Mouse (Mus musculus): Measurements from ENCODE around the gene Atg16l2. TPM values are rescaled to one million over a fixed set of nuclear protein-coding genes. Genes with fewer than 3 reads are reported as not detected.

Atg16l2 gene
- polyA plus RNA-seq, 1 experiment from 2014 or later, result 13.7 TPM

DNA sequence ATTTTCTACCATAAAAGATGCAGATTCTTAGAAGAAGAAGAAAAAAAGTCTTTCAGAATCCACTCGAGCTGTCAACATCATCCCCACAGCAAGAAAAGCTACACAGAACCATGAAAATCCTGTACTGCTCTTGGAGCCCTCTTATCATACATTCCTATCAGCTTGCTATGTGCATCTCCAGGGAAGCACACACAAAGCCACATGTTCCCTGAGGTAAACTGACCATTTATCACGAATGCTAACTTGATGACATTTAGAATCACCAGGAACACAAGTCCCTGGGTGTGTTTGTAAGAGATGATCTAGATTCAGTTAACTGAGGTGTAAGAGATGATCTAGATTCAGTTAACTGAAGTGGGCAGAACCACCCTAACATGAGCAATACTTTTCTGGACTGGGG, 4.8 kb upstream of the Atg16l2 start:
- Histone ChIP-seq H3K27me3 (ENCODE audit: control insufficient read depth, insufficient read depth, low read length) (no peaks in the 10 kb centered on the region), H3K36me3 (ENCODE audit: control insufficient read depth, insufficient read depth, low read length) (no peaks in the 10 kb centered on the region), H3K4me2 (no peak overlapping the region), H3K27ac (ENCODE audit: low read depth, low read length) (no peak overlapping the region), H3K4me1 (ENCODE audit: control insufficient read depth, insufficient read depth, low read length) (no peaks in the 10 kb centered on the region), H3K9me3 (replicated peaks; ENCODE audit: control insufficient read depth, low read length) (no peaks in the 10 kb centered on the region), H3K4me3 (ENCODE audit: low read depth, low read length) (no peak overlapping the region), H3K9ac (ENCODE audit: low read depth, low read length) (no peak overlapping the region)
- WGBS (ENCODE audit: insufficient replicate concordance), result 26% methylated on average over 2 of the region's 2 CpGs
- ATAC-seq (replicated peaks; ENCODE audit: insufficient number of reproducible peaks, low FRiP score, low TSS enrichment), result no peak

DNA sequence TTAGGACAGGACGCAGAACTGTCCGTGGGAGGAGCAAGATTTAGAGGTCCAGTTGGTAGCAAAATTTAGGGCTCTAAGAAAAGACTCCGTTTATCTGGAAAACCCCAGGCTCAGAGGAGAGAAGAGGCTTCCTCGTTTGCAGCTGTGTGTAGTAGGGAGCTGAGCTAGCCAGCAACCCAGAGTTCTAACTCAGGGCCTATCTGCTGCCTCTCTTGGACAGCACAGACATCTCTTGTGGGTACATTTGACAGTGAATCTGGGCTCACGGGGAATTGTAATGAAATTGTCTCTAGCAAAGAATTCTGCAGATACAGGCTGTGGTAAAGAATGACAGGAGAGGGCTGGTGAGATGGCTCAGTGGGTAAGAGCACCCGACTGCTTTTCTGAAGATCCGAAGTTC, 640 bp upstream of the Atg16l2 start:
- H3K9me3 ChIP-seq (replicated peaks; ENCODE audit: control insufficient read depth, low read length), result no peaks in the 10 kb centered on the region
- ATAC-seq (replicated peaks; ENCODE audit: insufficient number of reproducible peaks, low FRiP score, low TSS enrichment), result no peak
- 26% methylated on average over 7 of the region's 7 CpGs for WGBS (ENCODE audit: insufficient replicate concordance)
- peaks cover 21% of the 10 kb centered on the region for H3K27me3 ChIP-seq (ENCODE audit: control insufficient read depth, insufficient read depth, low read length)
- peak overlapping the region; percentile 76 for H3K4me3 ChIP-seq (ENCODE audit: low read depth, low read length)
- peaks cover 11% of the 10 kb centered on the region; the same call in 1 of the 2 replicates for H3K4me1 ChIP-seq (ENCODE audit: control insufficient read depth, insufficient read depth, low read length)
- H3K27ac ChIP-seq (ENCODE audit: low read depth, low read length), result peak overlapping the region; percentile 73; the same call in 1 of the 2 replicates
- H3K9ac ChIP-seq (ENCODE audit: low read depth, low read length), result no peak overlapping the region
- H3K4me2 ChIP-seq, result peak overlapping the region; percentile 91
- H3K36me3 ChIP-seq (ENCODE audit: control insufficient read depth, insufficient read depth, low read length), result no peaks in the 10 kb centered on the region

DNA sequence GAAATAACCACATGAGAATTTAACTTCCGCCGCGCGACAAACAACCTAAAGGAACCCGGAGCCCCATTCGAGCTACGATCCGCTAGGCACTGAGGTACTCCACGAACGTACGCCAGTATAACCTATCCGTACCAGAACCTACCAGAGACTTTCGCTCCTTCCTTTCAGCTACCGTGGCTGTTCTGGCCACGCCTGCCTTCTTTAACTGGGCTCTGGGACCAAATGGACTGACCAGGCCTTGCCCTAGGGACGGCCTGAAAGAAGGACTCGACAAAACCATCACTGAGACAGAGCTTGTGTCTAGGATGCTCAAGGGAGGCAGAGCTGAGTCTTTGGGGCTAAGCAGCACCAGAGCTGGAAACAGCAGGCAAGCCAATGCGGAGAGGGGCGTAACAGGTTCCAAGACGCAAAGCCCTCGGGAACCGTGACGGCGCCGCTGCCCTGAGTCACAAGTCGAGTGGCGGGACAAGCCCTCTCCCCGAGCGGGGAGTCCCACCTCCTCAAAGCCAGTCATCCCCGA, 630 bp downstream of the Atg16l2 start:
- H3K4me1 ChIP-seq (ENCODE audit: control insufficient read depth, insufficient read depth, low read length), result peaks cover 15% of the 10 kb centered on the region

DNA sequence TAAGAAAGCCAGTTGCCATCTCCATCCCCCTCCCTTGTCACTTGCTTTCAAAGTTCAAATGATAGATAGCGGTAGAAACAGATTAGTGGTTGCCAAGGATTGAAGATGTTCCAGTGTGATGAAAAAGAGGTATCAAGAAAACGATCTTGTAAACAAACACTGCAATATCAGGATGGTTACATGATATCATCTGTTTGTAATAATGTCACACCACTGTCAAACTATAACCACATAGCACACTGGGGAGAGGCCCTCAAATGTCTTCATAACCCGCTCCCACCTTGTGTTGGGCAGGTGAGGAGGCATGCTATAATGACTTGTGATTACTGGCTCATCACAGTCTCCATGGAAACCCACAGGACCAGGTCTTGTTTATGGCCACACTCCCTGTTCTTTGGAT, 3.7 kb downstream of the Atg16l2 start:
- Histone ChIP-seq H3K27me3 (ENCODE audit: control insufficient read depth, insufficient read depth, low read length) (peaks cover 28% of the 10 kb centered on the region), H3K36me3 (ENCODE audit: control insufficient read depth, insufficient read depth, low read length) (no peaks in the 10 kb centered on the region), H3K9ac (ENCODE audit: low read depth, low read length) (no peak overlapping the region), H3K9me3 (replicated peaks; ENCODE audit: control insufficient read depth, low read length) (no peaks in the 10 kb centered on the region), H3K4me1 (ENCODE audit: control insufficient read depth, insufficient read depth, low read length) (peaks cover 15% of the 10 kb centered on the region), H3K4me3 (ENCODE audit: low read depth, low read length) (no peak overlapping the region), H3K27ac (ENCODE audit: low read depth, low read length) (no peak overlapping the region), H3K4me2 (no peak overlapping the region)
- ATAC-seq (replicated peaks; ENCODE audit: insufficient number of reproducible peaks, low FRiP score, low TSS enrichment), result no peak
- WGBS (ENCODE audit: insufficient replicate concordance), result 83% methylated on average over 3 of the region's 3 CpGs

More for the DNA sequence above, 630 bp downstream of the Atg16l2 start:
- H3K36me3 ChIP-seq (ENCODE audit: control insufficient read depth, insufficient read depth, low read length), result no peaks in the 10 kb centered on the region
- H3K27ac ChIP-seq (ENCODE audit: low read depth, low read length), result peak overlapping the region; percentile 73
- no peaks in the 10 kb centered on the region for H3K9me3 ChIP-seq (replicated peaks; ENCODE audit: control insufficient read depth, low read length)
- H3K4me2 ChIP-seq, result peak overlapping the region; percentile 91
- H3K27me3 ChIP-seq (ENCODE audit: control insufficient read depth, insufficient read depth, low read length), result peaks cover 28% of the 10 kb centered on the region
- peak; percentile 36; the same call in 1 of the 2 replicates for ATAC-seq (replicated peaks; ENCODE audit: insufficient number of reproducible peaks, low FRiP score, low TSS enrichment)
- peak overlapping the region; percentile 80 for H3K9ac ChIP-seq (ENCODE audit: low read depth, low read length)
- peak overlapping the region; percentile 76 for H3K4me3 ChIP-seq (ENCODE audit: low read depth, low read length)
- WGBS (ENCODE audit: insufficient replicate concordance), result under 1% methylated on average over 30 of the region's 30 CpGs

DNA sequence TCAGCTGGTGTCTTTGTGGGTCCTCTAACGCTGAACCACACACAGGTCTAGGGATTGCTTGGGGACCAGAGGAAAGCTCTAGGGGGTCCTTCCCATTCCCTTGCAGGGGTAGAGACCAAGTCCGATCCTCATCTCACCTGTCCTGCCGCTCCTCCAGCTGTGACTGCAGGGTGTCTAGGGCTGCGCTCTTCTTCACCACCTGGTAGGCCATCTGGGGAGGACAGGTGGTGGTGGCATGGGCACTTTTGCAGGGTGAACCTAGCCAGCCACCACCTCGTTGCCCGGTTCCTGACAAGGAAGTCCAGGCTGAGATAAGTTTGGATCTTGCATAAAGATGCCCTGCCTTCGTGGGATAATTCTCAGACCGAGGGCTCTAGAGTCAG, 5.0 kb downstream of the Atg16l2 start:
- ATAC-seq (replicated peaks; ENCODE audit: insufficient number of reproducible peaks, low FRiP score, low TSS enrichment), result no peak
- Histone ChIP-seq H3K4me3 (ENCODE audit: low read depth, low read length) (peak overlapping the region; percentile 32), H3K4me1 (ENCODE audit: control insufficient read depth, insufficient read depth, low read length) (peaks cover 15% of the 10 kb centered on the region), H3K4me2 (peak overlapping the region; percentile 73), H3K27me3 (ENCODE audit: control insufficient read depth, insufficient read depth, low read length) (peaks cover 28% of the 10 kb centered on the region), H3K9ac (ENCODE audit: low read depth, low read length) (peak overlapping the region; percentile 44), H3K36me3 (ENCODE audit: control insufficient read depth, insufficient read depth, low read length) (no peaks in the 10 kb centered on the region), H3K9me3 (replicated peaks; ENCODE audit: control insufficient read depth, low read length) (no peaks in the 10 kb centered on the region), H3K27ac (ENCODE audit: low read depth, low read length) (no peak overlapping the region)
- 26% methylated on average over 8 of the region's 8 CpGs for WGBS (ENCODE audit: insufficient replicate concordance)

DNA sequence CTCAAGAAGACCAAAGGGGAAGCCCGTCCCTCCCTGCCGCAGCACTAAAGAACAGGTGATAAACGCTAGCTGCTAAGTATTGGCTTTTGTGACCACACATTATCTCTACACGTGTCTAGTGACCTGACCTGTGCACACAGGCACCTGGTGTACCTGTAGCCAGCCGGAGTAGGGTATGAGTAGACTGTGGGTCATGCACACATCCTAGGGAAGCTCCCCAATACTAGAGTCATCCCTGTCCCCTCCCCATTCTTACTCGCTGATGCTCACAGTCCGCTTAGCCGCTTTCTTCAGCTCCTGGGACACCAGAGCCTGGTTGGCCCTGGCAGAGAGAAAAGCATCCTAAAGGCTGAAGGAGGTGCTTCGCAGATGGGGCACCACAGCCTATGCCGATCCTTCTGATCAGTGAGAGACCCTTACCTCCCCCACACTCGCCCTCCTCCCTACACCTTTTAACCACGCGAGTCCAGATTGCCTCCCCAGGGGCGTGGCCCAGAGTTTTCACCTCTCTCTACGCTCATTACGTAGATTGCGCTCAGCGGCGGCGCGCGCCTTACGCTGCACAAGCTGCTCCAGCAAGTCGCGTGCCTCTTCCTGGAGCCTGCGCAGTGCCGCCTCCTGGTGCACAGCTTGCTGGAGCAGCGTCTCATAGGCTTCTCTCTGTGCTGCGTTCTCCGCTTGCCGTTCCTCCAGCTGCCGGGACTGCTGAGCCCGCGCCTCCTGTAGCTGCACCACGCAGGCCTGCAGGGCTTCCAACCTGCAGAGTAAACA, 5.6 kb downstream of the Atg16l2 start:
- WGBS (ENCODE audit: insufficient replicate concordance), result 11% methylated on average over 35 of the region's 35 CpGs
- peak overlapping the region; percentile 73 for H3K4me2 ChIP-seq
- no peak overlapping the region for H3K27ac ChIP-seq (ENCODE audit: low read depth, low read length)
- H3K36me3 ChIP-seq (ENCODE audit: control insufficient read depth, insufficient read depth, low read length), result no peaks in the 10 kb centered on the region
- peak overlapping the region; percentile 63 for H3K9ac ChIP-seq (ENCODE audit: low read depth, low read length)
- H3K9me3 ChIP-seq (replicated peaks; ENCODE audit: control insufficient read depth, low read length), result no peaks in the 10 kb centered on the region
- peaks cover 15% of the 10 kb centered on the region for H3K4me1 ChIP-seq (ENCODE audit: control insufficient read depth, insufficient read depth, low read length)
- H3K4me3 ChIP-seq (ENCODE audit: low read depth, low read length), result peak overlapping the region; percentile 32
- peaks cover 28% of the 10 kb centered on the region for H3K27me3 ChIP-seq (ENCODE audit: control insufficient read depth, insufficient read depth, low read length)
- peak; percentile 43; the same call in 1 of the 2 replicates for ATAC-seq (replicated peaks; ENCODE audit: insufficient number of reproducible peaks, low FRiP score, low TSS enrichment)

DNA sequence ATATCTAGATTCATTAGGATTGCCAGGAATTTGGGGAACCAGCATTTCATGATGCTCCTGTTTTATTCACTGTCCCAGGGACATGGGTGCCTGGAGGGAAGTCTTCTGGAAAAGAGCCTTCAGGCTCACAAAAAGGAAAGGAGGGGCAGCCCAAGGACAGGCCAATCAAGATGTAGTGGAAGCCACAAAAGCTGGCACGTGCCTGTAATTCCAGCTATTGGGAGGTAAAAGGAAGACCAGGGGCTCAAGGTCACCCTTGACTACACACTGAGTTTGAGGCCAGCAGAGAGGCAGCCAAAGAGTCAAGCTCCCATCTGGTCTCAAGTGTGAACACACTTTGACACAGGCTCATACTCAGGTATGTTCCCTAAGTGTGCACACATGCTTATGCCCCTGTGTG, 6.6 kb downstream of the Atg16l2 start:
- H3K36me3 ChIP-seq (ENCODE audit: control insufficient read depth, insufficient read depth, low read length), result peaks cover 2% of the 10 kb centered on the region; the same call in 1 of the 2 replicates
- no peak overlapping the region for H3K4me3 ChIP-seq (ENCODE audit: low read depth, low read length)
- H3K27ac ChIP-seq (ENCODE audit: low read depth, low read length), result no peak overlapping the region
- H3K4me2 ChIP-seq, result no peak overlapping the region
- H3K4me1 ChIP-seq (ENCODE audit: control insufficient read depth, insufficient read depth, low read length), result peaks cover 5% of the 10 kb centered on the region
- ATAC-seq (replicated peaks; ENCODE audit: insufficient number of reproducible peaks, low FRiP score, low TSS enrichment), result no peak
- no peak overlapping the region for H3K9ac ChIP-seq (ENCODE audit: low read depth, low read length)
- H3K9me3 ChIP-seq (replicated peaks; ENCODE audit: control insufficient read depth, low read length), result no peaks in the 10 kb centered on the region
- WGBS (ENCODE audit: insufficient replicate concordance), result 70% methylated on average over 1 of the region's 1 CpGs
- H3K27me3 ChIP-seq (ENCODE audit: control insufficient read depth, insufficient read depth, low read length), result peaks cover 28% of the 10 kb centered on the region

DNA sequence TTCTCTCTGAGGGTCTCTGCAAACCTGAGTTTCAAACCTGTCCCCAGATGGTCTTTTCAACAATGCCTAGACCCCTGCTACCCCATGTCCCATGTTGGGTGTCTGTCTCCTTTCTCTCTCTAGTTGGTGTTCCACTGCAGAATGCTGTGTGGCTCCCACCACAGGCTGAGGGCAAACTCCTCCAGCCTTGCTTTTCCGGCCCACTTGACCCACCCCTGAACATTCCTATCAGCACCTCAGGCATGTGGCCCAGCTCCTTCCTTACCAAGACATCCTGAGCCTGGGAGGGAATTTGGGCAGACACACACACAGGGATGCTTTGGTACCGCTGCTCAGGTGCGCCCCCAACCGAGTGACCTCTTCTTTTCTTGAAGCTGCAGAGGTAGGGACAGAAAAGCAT, 8.4 kb downstream of the Atg16l2 start:
- WGBS (ENCODE audit: insufficient replicate concordance), result 33% methylated on average over 4 of the region's 4 CpGs
- H3K4me3 ChIP-seq (ENCODE audit: low read depth, low read length), result no peak overlapping the region
- H3K9me3 ChIP-seq (replicated peaks; ENCODE audit: control insufficient read depth, low read length), result no peaks in the 10 kb centered on the region
- no peak overlapping the region for H3K27ac ChIP-seq (ENCODE audit: low read depth, low read length)
- H3K4me2 ChIP-seq, result no peak overlapping the region
- H3K36me3 ChIP-seq (ENCODE audit: control insufficient read depth, insufficient read depth, low read length), result peaks cover 3% of the 10 kb centered on the region; the same call in 1 of the 2 replicates
- peaks cover 14% of the 10 kb centered on the region for H3K27me3 ChIP-seq (ENCODE audit: control insufficient read depth, insufficient read depth, low read length)
- ATAC-seq (replicated peaks; ENCODE audit: insufficient number of reproducible peaks, low FRiP score, low TSS enrichment), result no peak
- no peak overlapping the region for H3K9ac ChIP-seq (ENCODE audit: low read depth, low read length)
- H3K4me1 ChIP-seq (ENCODE audit: control insufficient read depth, insufficient read depth, low read length), result peaks cover 4% of the 10 kb centered on the region; the same call in 1 of the 2 replicates
